ENCODE assay signal across 22 mouse cellular contexts in genomic region chr3:89553432-89553831, GRCm38 (mm10). TPM values are rescaled to one million over a fixed set of nuclear protein-coding genes. Genes with fewer than 3 reads are reported as not detected.
"Had no signal": no experiment of that assay in that cellular context is flagged by ENCODE, and none has a peak within 500 bp of the region (broad histone marks: within the 10 kb centered on the region; RNA-seq: fewer than 3 reads in every experiment).

No protein-coding gene starts in this region.

- H3K9me3 ChIP-seq: limb, embryonic 10.5 days; limb, embryonic 13.5 days; lung, embryonic 15.5 days had no signal

- H3K4me2 ChIP-seq: limb, embryonic 13.5 days; lung, embryonic 15.5 days; midbrain, embryonic 11.5 days; stomach, embryonic 15.5 days had no signal

- H3K27ac ChIP-seq: kidney, postnatal 0 days; layer of hippocampus, adult 2 months; limb, embryonic 10.5 days; limb, embryonic 13.5 days; lung, embryonic 15.5 days; stomach, embryonic 15.5 days had no signal

- H3K9ac ChIP-seq: limb, embryonic 13.5 days; lung, embryonic 15.5 days; stomach, embryonic 15.5 days had no signal

- H3K27me3 ChIP-seq: limb, embryonic 13.5 days; lung, embryonic 15.5 days; stomach, embryonic 15.5 days had no signal

- DNase-seq: kidney, adult 2 months; kidney, postnatal 25 days; layer of hippocampus, adult 9-11 months; lung, adult 18-20 months; lung, postnatal 10 days; lung, postnatal 36 days; midbrain, embryonic 14.5 days; right cerebral cortex, postnatal 14 days; spleen, adult 18-20 months; thymus, adult 2 months; thymus, postnatal 14 days; thymus, postnatal 4 days had no signal

- H3K4me3 ChIP-seq: layer of hippocampus, adult 2 months; limb, embryonic 10.5 days; limb, embryonic 13.5 days; lung, embryonic 15.5 days; stomach, embryonic 15.5 days had no signal

- ATAC-seq: intestine, postnatal 0 days had no signal

- H3K36me3 ChIP-seq: limb, embryonic 10.5 days; limb, embryonic 13.5 days; lung, embryonic 15.5 days; stomach, embryonic 15.5 days had no signal

- H3K4me1 ChIP-seq: limb, embryonic 13.5 days; stomach, embryonic 15.5 days had no signal

RNA-seq across cellular contexts. Expression of gene Kcnn3, which starts 33.5 kb away (rescaled TPM):
- total RNA-seq: megakaryocyte progenitor cell, adult 5-6 weeks; megakaryocyte-erythroid progenitor cell, adult 5-6 weeks had no signal
